Comparison of ENCODE assay signal across 15 mouse cellular contexts in genomic region chr14:24757843-24758242, GRCm38 (mm10).
DNase-seq lines count a peak whose midpoint lies in the region; ATAC-seq and TF ChIP-seq lines count a peak whose summit lies in the region.
"Had no signal": no experiment of that assay in that cellular context is flagged by ENCODE, and none has a peak within 500 bp of the region (broad histone marks: within the 10 kb centered on the region; RNA-seq: fewer than 3 reads in every experiment).

No protein-coding gene starts in this region.

- H3K27ac ChIP-seq in heart, embryonic 11.5 days (ENCODE audit: low read depth, low read length), result peak overlapping the region; percentile 35; the same call in 1 of the 2 replicates
- H3K27ac ChIP-seq in kidney, postnatal 0 days, result no peak overlapping the region
- H3K27ac ChIP-seq in embryonic facial prominence, embryonic 10.5 days (replicated peaks), result peak overlapping the region; percentile 30; the same call in 1 of the 2 replicates
- H3K27ac ChIP-seq in hindbrain, postnatal 0 days, result no peak overlapping the region
- H3K27ac ChIP-seq: embryonic facial prominence, embryonic 13.5 days had no signal

- no peak overlapping the region for H3K4me3 ChIP-seq in heart, embryonic 11.5 days (ENCODE audit: low read depth, low read length)
- H3K4me3 ChIP-seq in kidney, postnatal 0 days (replicated peaks; ENCODE audit: low read depth, low read length), result no peak overlapping the region
- no peak overlapping the region for H3K4me3 ChIP-seq in embryonic facial prominence, embryonic 10.5 days
- no peak overlapping the region for H3K4me3 ChIP-seq in hindbrain, postnatal 0 days (ENCODE audit: low read length)
- H3K4me3 ChIP-seq: embryonic facial prominence, embryonic 13.5 days; neural tube, embryonic 13.5 days had no signal

- no peak for TF ChIP-seq CTCF in kidney, postnatal 0 days (IDR thresholded peaks at IDR 0.05; ENCODE audit: low read depth)
- no peak for TF ChIP-seq CTCF in hindbrain, postnatal 0 days (IDR thresholded peaks at IDR 0.05; ENCODE audit: low read depth)

- no peaks in the 10 kb centered on the region for H3K27me3 ChIP-seq in heart, embryonic 11.5 days (ENCODE audit: control insufficient read depth, insufficient read depth, low read length)
- no peaks in the 10 kb centered on the region for H3K27me3 ChIP-seq in kidney, postnatal 0 days (ENCODE audit: insufficient read depth, low read length)
- H3K27me3 ChIP-seq in embryonic facial prominence, embryonic 10.5 days (replicated peaks; ENCODE audit: low read depth, poor library complexity, severe bottlenecking), result no peaks in the 10 kb centered on the region
- H3K27me3 ChIP-seq in hindbrain, postnatal 0 days (ENCODE audit: insufficient read depth, low read length), result no peaks in the 10 kb centered on the region
- H3K27me3 ChIP-seq: embryonic facial prominence, embryonic 13.5 days; neural tube, embryonic 13.5 days had no signal

- H3K9me3 ChIP-seq in heart, embryonic 11.5 days (replicated peaks; ENCODE audit: control insufficient read depth, low read length), result no peaks in the 10 kb centered on the region
- H3K9me3 ChIP-seq in kidney, postnatal 0 days (replicated peaks; ENCODE audit: low read length), result no peaks in the 10 kb centered on the region
- H3K9me3 ChIP-seq in embryonic facial prominence, embryonic 10.5 days, result no peaks in the 10 kb centered on the region
- no peaks in the 10 kb centered on the region for H3K9me3 ChIP-seq in hindbrain, postnatal 0 days (ENCODE audit: low read length)
- H3K9me3 ChIP-seq: embryonic facial prominence, embryonic 13.5 days; neural tube, embryonic 13.5 days had no signal

- WGBS in heart, embryonic 11.5 days (ENCODE audit: insufficient replicate concordance), result 25% methylated on average over 1 of the region's 1 CpGs
- 46% methylated on average over 1 of the region's 1 CpGs for WGBS in kidney, postnatal 0 days
- 68% methylated on average over 1 of the region's 1 CpGs for WGBS in embryonic facial prominence, embryonic 10.5 days
- 88% methylated on average over 1 of the region's 1 CpGs for WGBS in hindbrain, postnatal 0 days

- H3K4me1 ChIP-seq in heart, embryonic 11.5 days (ENCODE audit: control insufficient read depth, insufficient read depth, low read length), result peaks cover 12% of the 10 kb centered on the region
- no peaks in the 10 kb centered on the region for H3K4me1 ChIP-seq in kidney, postnatal 0 days (replicated peaks; ENCODE audit: insufficient read depth, low read length)
- peaks cover 24% of the 10 kb centered on the region for H3K4me1 ChIP-seq in embryonic facial prominence, embryonic 10.5 days
- peaks cover 10% of the 10 kb centered on the region; the same call in 1 of the 2 replicates for H3K4me1 ChIP-seq in hindbrain, postnatal 0 days (ENCODE audit: insufficient read depth, low read length)

- no peaks in the 10 kb centered on the region for H3K36me3 ChIP-seq in heart, embryonic 11.5 days (ENCODE audit: control insufficient read depth, insufficient read depth, low read length)
- no peaks in the 10 kb centered on the region for H3K36me3 ChIP-seq in kidney, postnatal 0 days (ENCODE audit: insufficient read depth, low read length)
- H3K36me3 ChIP-seq in embryonic facial prominence, embryonic 10.5 days (replicated peaks), result no peaks in the 10 kb centered on the region
- no peaks in the 10 kb centered on the region for H3K36me3 ChIP-seq in hindbrain, postnatal 0 days (ENCODE audit: insufficient read depth, low read length)
- H3K36me3 ChIP-seq: embryonic facial prominence, embryonic 13.5 days; neural tube, embryonic 13.5 days had no signal

- no peak overlapping the region for H3K9ac ChIP-seq in heart, embryonic 11.5 days (ENCODE audit: low read depth, low read length)
- H3K9ac ChIP-seq in kidney, postnatal 0 days (ENCODE audit: low read depth, low read length), result no peak overlapping the region
- H3K9ac ChIP-seq in hindbrain, postnatal 0 days (replicated peaks; ENCODE audit: low read length), result no peak overlapping the region
- H3K9ac ChIP-seq: embryonic facial prominence, embryonic 13.5 days; neural tube, embryonic 13.5 days had no signal

- H3K4me2 ChIP-seq in heart, embryonic 11.5 days, result no peak overlapping the region
- no peak overlapping the region for H3K4me2 ChIP-seq in kidney, postnatal 0 days (ENCODE audit: low read length)
- no peak overlapping the region for H3K4me2 ChIP-seq in hindbrain, postnatal 0 days (ENCODE audit: low read depth, low read length)
- H3K4me2 ChIP-seq: embryonic facial prominence, embryonic 13.5 days; liver, embryonic 11.5 days; neural tube, embryonic 13.5 days had no signal

- no peak for DNase-seq in heart, postnatal 4 days
- DNase-seq in kidney, postnatal 0 days (ENCODE audit: low spot score), result peak; percentile 54
- DNase-seq in kidney, postnatal 4 days, result no peak
- peak; percentile 49 for DNase-seq in ES-CJ7 (ENCODE audit: low read depth, low spot score)
- no peak for DNase-seq in embryonic facial prominence, embryonic 10.5 days (ENCODE audit: low spot score)
- DNase-seq in hindbrain, postnatal 0 days (ENCODE audit: low spot score), result no peak
- DNase-seq: B cell, adult 2 months; cerebellum, adult 9-10 months; spleen, adult 18-20 months; thymus, adult 18-20 months had no signal

- ATAC-seq in heart, embryonic 11.5 days (replicated peaks; ENCODE audit: insufficient number of reproducible peaks, low FRiP score, low TSS enrichment), result 0 out of 2 replicates have a peak, but pooled peaks have one; percentile 25
- ATAC-seq in kidney, postnatal 0 days (replicated peaks; ENCODE audit: low FRiP score, low read depth), result no peak
- ATAC-seq in hindbrain, postnatal 0 days, result no peak
- ATAC-seq: Patski had no signal

Comparison
In these comparisons a context has a peak if more than half of its experiments do, and no peak if none do; other contexts are left out.
1. DNase-seq: peak in kidney, postnatal 0 days (single experiment) and ES-CJ7 (single experiment); none in heart, postnatal 4 days (single experiment), kidney, postnatal 4 days (0 of 2), embryonic facial prominence, embryonic 10.5 days (single experiment) and hindbrain, postnatal 0 days (single experiment).
2. H3K27ac ChIP-seq: peak in heart, embryonic 11.5 days (single experiment) and embryonic facial prominence, embryonic 10.5 days (single experiment); none in kidney, postnatal 0 days (single experiment) and hindbrain, postnatal 0 days (single experiment).